Mouse (Mus musculus) lung, postnatal 0 days (tissue): ENCODE measurements around the gene Fbxo42. TPM values are rescaled to one million over a fixed set of nuclear protein-coding genes. Genes with fewer than 3 reads are reported as not detected.

Experiments used
- ATAC-seq: fragments of 200-750 bp; cut with Nextera tagmentation; 2 replicates; pipeline ENCODE4 v1.8.0; 2017; ENCODE audit warnings: moderate library complexity
- DNase-seq: peaks from one replicate; pipeline ENCODE4 v3.0.0-alpha.2; 2016; ENCODE audit warnings: low spot score
- H3K27ac ChIP-seq: fragments of 300-500 bp; sonication (generic); 2 replicates; pipeline ENCODE4 v1.5.1; 2014; ENCODE audit warnings: antibody characterized with exemption, mild to moderate bottlenecking, low read length, mixed read lengths
- H3K27me3 ChIP-seq: fragments of 300-500 bp; sonication (generic); replicated peaks from 2 replicates; pipeline ENCODE4 v1.6.1; 2014; ENCODE audit warnings: low read length, mixed read lengths; ENCODE audit not compliant: insufficient read depth
- H3K36me3 ChIP-seq: fragments of 300-500 bp; sonication (generic); 2 replicates; pipeline ENCODE4 v1.6.1; 2014; ENCODE audit warnings: low read length, mixed read lengths; ENCODE audit not compliant: insufficient read depth
- H3K4me1 ChIP-seq: fragments of 300-500 bp; sonication (generic); 2 replicates; pipeline ENCODE4 v1.6.1; 2014; ENCODE audit warnings: antibody characterized with exemption, low read depth, low read length, mixed read lengths; ENCODE audit not compliant: insufficient read depth
- H3K4me2 ChIP-seq: fragments of 300-500 bp; sonication (generic); replicated peaks from 2 replicates; pipeline ENCODE4 v1.6.1; 2014; ENCODE audit warnings: low read depth, mild to moderate bottlenecking, low read length, moderate library complexity, mixed read lengths
- H3K4me3 ChIP-seq: fragments of 300-500 bp; sonication (generic); 2 replicates; pipeline ENCODE4 v1.5.1; 2014; ENCODE audit warnings: low read depth, low read length
- H3K9ac ChIP-seq: fragments of 300-500 bp; sonication (generic); replicated peaks from 2 replicates; pipeline ENCODE4 v1.6.1; 2014; ENCODE audit warnings: low read depth, mild to moderate bottlenecking
- H3K9me3 ChIP-seq: fragments of 300-500 bp; sonication (generic); 2 replicates; pipeline ENCODE4 v1.6.1; 2016; ENCODE audit warnings: low read length, mixed read lengths
- CTCF ChIP-seq: IDR thresholded peaks from 2 replicates; pipeline ENCODE4 v1.5.1; 2016; ENCODE audit warnings: antibody characterized with exemption, mild to moderate bottlenecking
- EP300 ChIP-seq: IDR thresholded peaks from 2 replicates; pipeline ENCODE4 v1.6.1; 2016; ENCODE audit warnings: antibody characterized with exemption, mild to moderate bottlenecking, control low read depth
- WGBS: fragments of 180-500 bp; shearing (Covaris S2); extraction: QIAGEN DNeasy Blood & Tissue Kit; methylation state at CpG from one replicate; pipeline ENCODE4 v1.1.7; 2014; 5-methylcytosine and 5-hydroxymethylcytosine counted together
- polyA plus RNA-seq: library from polyadenylated mRNA; unstranded; fragments of >200 nt; fragmentation: Nextera tagmentation; extraction: Ambion mirVana; gene quantifications from 2 replicates; pipeline ENCODE4 v1.2.1, GENCODE M21; 2015

The Fbxo42 gene
- polyA plus RNA-seq, 1 experiment from 2014 or later, result 11.1 TPM

- H3K9ac ChIP-seq, result no peak overlapping the region
- ATAC-seq, result no peak
- H3K4me3 ChIP-seq, result no peak overlapping the region
- no peak overlapping the region for H3K4me2 ChIP-seq
- H3K4me1 ChIP-seq, result no peaks in the 10 kb centered on the region
- no peaks in the 10 kb centered on the region for H3K36me3 ChIP-seq
- TF ChIP-seq EP300 (no peak), CTCF (no peak)
- no peak overlapping the region for H3K27ac ChIP-seq
- DNase-seq, result no peak
- no peaks in the 10 kb centered on the region for H3K9me3 ChIP-seq
- WGBS, result 65% methylated on average over 7 of the region's 7 CpGs
- no peaks in the 10 kb centered on the region for H3K27me3 ChIP-seq
These were observed 25.1 kb upstream of the Fbxo42 start for GRCm38 (mm10) chr4:141122663-141123062.

DNA sequence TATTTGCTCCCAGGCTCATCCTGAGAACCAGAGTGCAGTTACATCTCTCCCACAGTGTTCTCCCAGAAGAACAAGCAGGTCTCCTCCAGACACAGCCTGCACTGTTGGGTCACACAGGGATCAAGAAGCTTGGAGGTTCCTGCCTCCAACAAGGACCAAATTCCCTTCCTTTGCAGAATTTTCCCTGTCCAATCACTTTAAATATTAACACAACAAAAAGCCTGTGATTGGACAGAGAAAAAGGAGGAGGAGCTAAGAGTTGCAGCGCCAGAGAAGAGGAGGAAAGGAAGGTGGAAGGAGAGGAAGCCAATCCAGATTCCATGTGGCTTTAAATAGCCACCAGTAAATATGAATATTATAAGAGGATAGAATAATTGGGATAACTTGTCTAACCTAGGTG lies 24.6 kb upstream of the Fbxo42 start:
- DNase-seq, result peak; percentile 40
- Histone ChIP-seq H3K27me3 (no peaks in the 10 kb centered on the region), H3K9ac (no peak overlapping the region), H3K27ac (no peak overlapping the region), H3K4me1 (no peaks in the 10 kb centered on the region), H3K36me3 (no peaks in the 10 kb centered on the region), H3K9me3 (no peaks in the 10 kb centered on the region), H3K4me3 (no peak overlapping the region), H3K4me2 (no peak overlapping the region)
- 9% methylated on average over 1 of the region's 1 CpGs for WGBS
- no peak for TF ChIP-seq CTCF
- no peak for TF ChIP-seq EP300
- 0 out of 2 replicates have a peak, but pooled peaks have one; percentile 5 for ATAC-seq

DNA sequence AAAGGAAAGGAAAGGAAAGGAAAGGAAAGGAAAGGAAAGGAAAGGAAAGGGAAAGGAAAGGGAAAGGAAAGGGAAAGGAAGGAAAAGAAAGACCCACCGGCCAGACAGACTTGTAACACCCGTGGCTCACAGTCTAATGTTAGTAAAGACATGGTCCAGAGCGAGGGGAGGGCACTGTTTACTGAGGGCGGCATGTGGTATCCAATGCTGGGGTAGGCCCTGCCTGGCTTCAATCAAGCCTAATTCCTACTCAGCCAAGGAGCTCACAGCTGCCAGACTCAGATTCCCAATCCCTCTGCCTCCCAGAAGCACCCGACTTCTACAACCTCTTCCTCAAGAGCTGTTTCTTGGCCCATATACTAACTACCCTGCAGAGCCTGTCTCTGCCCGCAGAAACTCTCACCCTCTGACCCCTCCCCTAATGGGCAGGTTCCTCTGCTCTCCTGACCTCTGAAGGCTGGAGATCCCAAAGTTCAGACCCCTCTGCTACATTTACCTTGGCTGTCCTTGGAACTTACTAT lies 18.5 kb upstream of the Fbxo42 start:
- H3K9me3 ChIP-seq, result no peaks in the 10 kb centered on the region
- no peak overlapping the region for H3K4me2 ChIP-seq
- no peaks in the 10 kb centered on the region for H3K36me3 ChIP-seq
- no peaks in the 10 kb centered on the region for H3K27me3 ChIP-seq
- no peak overlapping the region for H3K4me3 ChIP-seq
- ATAC-seq, result no peak
- H3K9ac ChIP-seq, result no peak overlapping the region
- WGBS, result 40% methylated on average over 6 of the region's 6 CpGs
- no peak for TF ChIP-seq EP300
- peaks cover 35% of the 10 kb centered on the region for H3K4me1 ChIP-seq
- H3K27ac ChIP-seq, result peak overlapping the region; percentile 28; the same call in 1 of the 2 replicates
- DNase-seq, result peak; percentile 53

- peak; percentile 79 for DNase-seq
- Histone ChIP-seq H3K4me2 (0 out of 2 replicates have a peak overlapping the region, but pooled peaks have one; percentile 8), H3K27ac (peak overlapping the region; percentile 91), H3K4me1 (peaks cover 48% of the 10 kb centered on the region), H3K27me3 (no peaks in the 10 kb centered on the region), H3K9me3 (no peaks in the 10 kb centered on the region), H3K36me3 (no peaks in the 10 kb centered on the region), H3K9ac (no peak overlapping the region), H3K4me3 (no peak overlapping the region)
- WGBS, result 41% methylated on average over 6 of the region's 6 CpGs
- peak; percentile 43 for ATAC-seq
- TF ChIP-seq EP300 (peak; percentile 40; the same call in 1 of the 2 replicates), CTCF (no peak)
These were observed 16.9 kb upstream of the Fbxo42 start for GRCm38 (mm10) chr4:141130704-141131342.

DNA sequence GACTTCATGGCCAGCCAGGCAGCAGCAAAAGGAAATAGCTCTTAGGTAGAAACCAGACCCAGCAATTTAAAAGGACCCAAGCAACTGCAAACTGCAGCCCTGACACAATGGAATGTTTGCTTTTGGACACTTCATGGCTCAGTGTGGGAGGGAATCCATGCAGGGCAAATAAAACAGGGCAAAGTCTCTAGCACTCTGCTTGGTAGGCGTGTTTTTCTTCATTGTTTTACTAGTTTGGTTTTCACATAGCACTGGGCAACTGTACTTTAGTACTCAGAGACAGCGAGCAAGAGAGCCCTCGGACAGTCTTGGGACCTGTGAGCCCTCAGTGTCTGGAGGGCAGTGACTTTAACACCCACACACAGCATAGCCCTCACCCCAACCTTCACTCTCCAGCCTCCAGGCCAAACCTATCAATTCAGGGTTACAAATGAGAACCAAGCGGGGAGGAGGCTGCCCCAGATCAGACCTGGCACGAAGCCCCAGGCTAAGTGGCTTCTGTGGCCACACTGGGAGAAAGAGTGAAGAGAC lies 16.1 kb upstream of the Fbxo42 start:
- TF ChIP-seq CTCF (no peak), EP300 (peak; percentile 53)
- Histone ChIP-seq H3K36me3 (no peaks in the 10 kb centered on the region), H3K4me1 (peaks cover 55% of the 10 kb centered on the region), H3K9ac (no peak overlapping the region), H3K27me3 (no peaks in the 10 kb centered on the region), H3K4me2 (peak overlapping the region; percentile 32), H3K27ac (peak overlapping the region; percentile 91), H3K9me3 (no peaks in the 10 kb centered on the region), H3K4me3 (peak overlapping the region; percentile 2; the same call in 1 of the 2 replicates)
- peak; percentile 92 for DNase-seq
- WGBS, result 38% methylated on average over 5 of the region's 5 CpGs
- ATAC-seq, result peak; percentile 86

- peak overlapping the region; percentile 91 for H3K27ac ChIP-seq
- H3K4me2 ChIP-seq, result peak overlapping the region; percentile 32
- no peaks in the 10 kb centered on the region for H3K9me3 ChIP-seq
- WGBS, result 33% methylated on average over 8 of the region's 8 CpGs
- H3K4me3 ChIP-seq, result peak overlapping the region; percentile 2; the same call in 1 of the 2 replicates
- peaks cover 60% of the 10 kb centered on the region for H3K4me1 ChIP-seq
- no peaks in the 10 kb centered on the region for H3K27me3 ChIP-seq
- no peak for TF ChIP-seq CTCF
- no peak for TF ChIP-seq EP300
- no peak overlapping the region for H3K9ac ChIP-seq
- DNase-seq (peak; percentile 62), ATAC-seq (no peak)
- H3K36me3 ChIP-seq, result no peaks in the 10 kb centered on the region
These were observed 15.5 kb upstream of the Fbxo42 start for GRCm38 (mm10) chr4:141132191-141132590.
